Mouse (Mus musculus) ES-Bruce4 (cell line): ENCODE results near the gene Tbx5.

Experiments used
- CTCF ChIP-seq: IDR thresholded peaks from one replicate; pipeline ENCODE4 v1.8.1; 2011; ENCODE audit warnings: low read depth, low read length
- EP300 ChIP-seq: IDR thresholded peaks from 2 replicates; pipeline ENCODE4 v1.6.1; 2011; ENCODE audit warnings: low read depth, low read length; ENCODE audit not compliant: insufficient read depth
- POLR2A ChIP-seq: IDR thresholded peaks from one replicate; pipeline ENCODE4 v1.8.1; 2011; ENCODE audit warnings: low read length; ENCODE audit not compliant: insufficient read depth

GRCm38 (mm10) chr5:119875421-119875820 is 43.0 kb downstream of the Tbx5 start:
- TF ChIP-seq CTCF (no peak), POLR2A (no peak), EP300 (no peak)
